Mouse (Mus musculus): Measurements from ENCODE around the gene Lyl1.

Gene Lyl1

DNA sequence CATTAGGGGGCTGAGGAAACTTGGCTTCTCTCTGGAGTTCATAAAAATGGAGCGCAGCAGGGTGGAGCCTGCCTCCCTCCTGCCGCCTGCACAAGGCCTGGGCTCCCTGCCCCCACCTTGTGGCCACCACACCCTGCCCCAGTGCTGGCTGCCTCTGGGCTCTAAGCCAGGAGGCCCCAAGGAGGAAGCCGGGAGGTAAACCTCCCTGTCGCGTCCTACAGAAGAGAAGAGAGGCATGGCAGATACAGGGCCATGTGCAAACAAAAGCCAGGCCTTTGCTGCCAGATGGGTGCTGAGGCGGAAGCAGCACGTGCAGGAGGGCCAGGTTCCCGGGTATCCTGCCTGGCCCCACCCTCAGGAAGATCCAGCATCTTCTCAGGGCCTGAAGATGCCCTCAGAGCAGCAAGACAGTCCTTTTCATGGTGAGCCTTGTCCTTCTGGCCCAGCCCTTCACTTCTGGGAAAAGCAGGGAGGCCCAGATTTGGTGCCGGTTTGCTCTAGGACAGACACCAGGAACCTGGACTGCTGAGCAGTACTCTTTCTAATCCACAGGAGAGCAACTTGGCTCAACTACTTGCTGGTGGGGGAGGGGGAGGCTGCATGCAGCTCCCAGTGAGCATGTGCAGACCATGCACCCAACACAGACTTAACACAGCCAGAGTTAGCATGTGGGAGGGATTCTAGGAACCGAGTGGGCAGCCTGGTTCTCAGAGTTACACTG is 21.8 kb downstream of the Lyl1 start, which contains the start of gene G430095P16Rik:
TSS of gene G430095P16Rik (plus strand) at position 158 of the 721 bp plus-strand sequence.
- peak; percentile 78 for DNase-seq

DNA sequence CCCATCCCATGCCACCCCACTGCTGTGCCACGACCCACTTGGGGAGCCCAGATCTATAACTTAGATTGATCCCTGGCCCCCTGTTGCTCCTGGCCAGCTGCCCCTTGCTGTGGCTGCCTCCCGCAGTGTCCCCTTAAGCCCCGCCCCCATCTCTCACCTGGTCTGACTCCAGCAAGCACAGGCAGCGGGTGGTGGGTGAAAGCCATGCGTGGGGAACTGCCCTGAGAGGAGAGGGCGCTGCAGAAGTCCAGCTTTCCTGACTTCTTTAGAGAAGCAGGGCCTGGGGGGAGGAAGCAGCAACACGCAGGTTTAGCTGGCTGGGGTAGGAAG is 22.3 kb downstream of the Lyl1 start:
- DNase-seq = no peak

DNA sequence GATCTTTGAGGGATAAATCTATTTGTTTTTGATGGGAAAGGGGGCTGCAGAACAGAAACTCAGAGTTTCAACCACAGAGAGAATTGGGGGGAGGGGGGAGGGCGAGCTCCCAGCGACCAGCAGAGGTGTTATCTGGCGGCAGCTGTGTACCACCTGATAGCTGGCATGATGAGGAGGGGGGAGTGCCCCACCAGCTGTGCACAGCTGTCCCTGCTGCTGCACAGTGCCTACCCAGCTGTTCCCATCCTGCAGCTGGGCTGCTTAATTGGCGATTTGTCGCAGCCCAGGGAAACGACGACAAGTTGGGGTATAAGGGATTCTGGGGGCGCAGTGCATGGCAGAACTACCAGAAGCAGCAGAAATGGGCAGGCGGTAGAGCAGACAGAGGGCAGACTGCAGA is 23.4 kb downstream of the Lyl1 start:
- no peak for DNase-seq

DNA sequence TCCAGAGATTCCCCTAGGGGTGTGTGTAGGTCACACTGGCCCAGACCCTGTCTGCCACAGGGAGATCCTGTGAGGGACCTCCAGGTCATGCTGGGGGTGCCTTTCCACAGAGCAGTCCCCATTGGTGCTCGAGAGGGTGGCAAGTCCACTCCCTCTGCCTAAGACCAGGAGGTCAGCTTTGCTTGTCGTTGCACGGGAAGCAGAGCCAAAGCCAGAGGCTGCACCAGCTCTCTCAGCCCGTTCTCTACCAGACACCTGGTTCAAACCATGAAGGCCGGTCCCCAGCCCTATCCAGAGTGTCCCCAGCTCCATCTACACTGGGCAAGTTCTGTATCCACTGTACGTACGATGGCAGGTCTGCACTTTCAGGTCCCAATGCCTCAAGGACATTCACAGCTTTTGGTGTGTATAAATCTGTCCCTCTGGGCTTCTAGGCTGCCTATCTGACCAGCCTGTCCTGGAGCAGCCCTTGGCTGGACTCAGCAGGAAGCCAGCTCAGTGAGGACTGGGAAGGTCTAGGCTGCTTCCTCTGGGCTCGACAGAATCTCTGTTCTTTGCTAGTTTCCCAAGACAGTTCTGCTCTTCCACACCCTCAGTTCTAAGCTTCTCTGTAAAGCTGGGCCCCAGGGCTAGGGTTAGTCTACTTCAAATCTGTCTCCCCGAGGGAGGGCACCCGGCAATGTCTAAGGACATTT is 24.1 kb downstream of the Lyl1 start:
- DNase-seq = no peak

DNA sequence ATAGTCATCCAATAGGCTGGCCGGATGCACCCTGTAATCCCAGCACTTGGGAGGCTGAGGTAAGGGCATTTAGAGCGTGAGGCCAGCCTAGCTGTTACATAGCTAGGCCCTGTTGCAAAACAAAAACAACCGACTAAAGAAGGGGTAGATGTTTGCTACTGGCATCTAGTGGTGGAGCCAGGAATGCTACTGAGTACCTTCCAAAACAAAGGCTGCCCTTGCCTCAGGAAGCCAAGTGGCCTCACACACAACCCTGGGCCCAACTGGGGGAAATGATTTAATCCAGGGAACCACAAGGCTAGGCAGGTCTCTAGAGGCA is 24.6 kb downstream of the Lyl1 start:
- no peak for DNase-seq

DNA sequence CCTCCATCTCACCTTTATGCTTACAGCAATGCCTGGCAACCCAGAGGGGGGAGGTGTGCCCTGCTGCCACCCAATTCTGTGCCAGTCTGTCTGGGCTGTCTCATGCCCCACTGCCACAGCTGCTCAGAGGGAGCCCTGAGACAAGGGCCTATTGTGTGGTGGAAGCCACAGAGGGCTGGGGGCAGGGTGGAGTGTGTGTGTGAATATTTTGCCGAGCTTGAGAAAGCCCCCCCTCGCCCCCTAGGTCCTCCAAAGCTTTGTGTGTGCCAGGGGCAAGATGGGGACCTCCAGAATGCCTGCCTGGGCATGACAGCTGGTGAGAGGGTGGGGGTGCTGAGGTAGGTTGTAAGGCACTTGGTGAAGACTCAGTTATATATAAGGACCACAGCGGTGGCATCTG is 27.2 kb downstream of the Lyl1 start:
- DNase-seq = no peak

DNA sequence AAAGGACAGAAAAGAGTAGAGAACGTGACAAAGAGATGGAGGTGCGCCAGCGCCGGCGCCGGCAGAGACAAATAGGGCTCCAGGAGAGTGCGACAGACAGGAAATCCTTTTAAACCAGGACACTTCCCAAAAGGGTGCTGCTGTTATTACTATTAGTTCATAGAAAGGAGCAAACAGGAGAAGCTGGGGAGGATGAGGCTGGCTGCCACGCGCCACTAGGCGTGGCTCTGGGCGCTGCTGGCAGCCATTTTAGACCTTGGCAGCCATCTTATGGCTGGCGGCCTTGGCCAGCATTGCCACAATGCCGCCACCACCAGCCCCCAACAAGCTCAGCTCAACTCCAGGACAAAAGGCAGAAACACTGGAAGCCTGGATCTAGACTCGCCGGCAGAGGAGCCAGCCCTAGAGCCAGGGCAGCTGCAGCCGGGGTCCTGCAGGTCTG is 28.7 kb downstream of the Lyl1 start:
- DNase-seq = peak; percentile 79

DNA sequence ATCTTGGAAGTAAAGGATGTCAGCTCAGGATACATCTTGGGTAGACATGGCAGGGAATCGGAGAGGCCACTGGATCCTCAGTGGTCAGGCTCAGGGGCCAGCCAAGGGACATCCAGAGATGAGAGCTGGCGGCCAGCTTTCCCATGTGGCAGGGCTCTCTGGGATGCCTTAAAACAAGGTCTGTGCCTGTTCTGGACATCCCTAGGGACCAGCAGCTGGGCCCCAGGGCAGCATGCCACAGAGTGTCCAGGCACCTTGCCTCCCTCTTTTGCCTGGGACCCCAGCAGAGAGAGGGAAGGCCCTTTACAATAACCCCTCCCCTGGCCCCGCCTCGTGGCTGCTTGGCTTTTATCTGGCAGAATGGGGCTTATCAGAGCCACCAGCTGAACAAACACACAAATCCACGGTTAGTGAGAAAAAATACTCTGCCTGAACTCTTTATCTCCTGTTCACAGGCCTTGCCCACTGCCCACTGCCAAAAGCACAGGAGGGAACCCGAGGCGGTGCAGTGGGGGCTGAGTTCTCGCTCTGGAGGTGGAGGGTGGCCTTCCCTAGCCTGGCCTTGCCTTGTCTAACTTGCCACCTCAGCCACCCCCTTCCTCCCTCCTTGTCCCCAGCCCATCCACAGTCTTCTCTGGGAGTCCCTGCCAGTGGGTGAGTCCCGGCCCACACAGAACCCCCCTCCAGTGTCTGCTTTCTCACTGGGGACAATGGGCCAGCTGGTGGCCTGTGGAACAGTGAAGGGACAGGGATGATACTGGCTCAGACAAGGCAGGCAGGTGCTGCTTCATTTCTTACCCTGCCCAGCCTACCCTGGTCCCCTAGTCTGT is 29.5 kb downstream of the Lyl1 start:
- DNase-seq = peak; percentile 70

DNA sequence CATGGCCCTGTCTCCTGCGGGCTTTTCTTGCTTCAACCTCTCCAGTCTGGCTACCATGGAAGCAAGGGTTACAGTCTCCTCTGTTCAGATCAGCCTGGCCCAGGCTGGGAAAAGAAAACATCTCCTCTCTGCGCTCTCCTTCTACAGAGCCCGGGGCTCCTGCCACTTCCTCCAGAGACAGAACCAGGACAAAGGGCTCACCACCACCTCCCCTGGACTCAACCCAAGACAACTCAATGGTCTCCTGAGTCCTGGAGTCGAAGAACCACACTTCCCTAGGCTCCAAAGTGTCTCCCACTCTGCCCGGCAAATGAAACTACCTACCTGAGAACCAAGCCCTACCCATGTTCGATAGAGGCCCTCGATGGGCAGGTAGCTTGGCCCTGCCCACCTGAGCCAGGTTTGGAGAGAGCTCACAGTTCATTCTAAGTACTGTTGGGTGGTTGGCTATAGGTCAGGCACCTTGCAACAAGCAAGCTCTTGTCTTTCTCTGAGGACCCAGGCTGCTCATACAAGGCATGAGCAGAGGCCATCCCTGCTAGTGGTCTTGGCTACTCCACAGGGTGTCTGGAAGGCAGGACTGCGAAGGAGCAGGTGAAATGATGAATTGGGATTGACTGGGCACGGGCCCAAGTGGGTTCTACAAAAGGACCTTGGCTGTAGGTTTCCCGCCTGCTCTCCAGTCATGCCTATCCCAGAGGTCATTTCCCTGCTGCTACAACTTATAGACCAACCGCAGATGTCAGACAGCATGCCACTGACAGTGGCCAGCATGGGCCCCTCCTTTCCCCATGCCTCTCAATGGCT is 30.3 kb downstream of the Lyl1 start:
- DNase-seq = peak; percentile 73

DNA sequence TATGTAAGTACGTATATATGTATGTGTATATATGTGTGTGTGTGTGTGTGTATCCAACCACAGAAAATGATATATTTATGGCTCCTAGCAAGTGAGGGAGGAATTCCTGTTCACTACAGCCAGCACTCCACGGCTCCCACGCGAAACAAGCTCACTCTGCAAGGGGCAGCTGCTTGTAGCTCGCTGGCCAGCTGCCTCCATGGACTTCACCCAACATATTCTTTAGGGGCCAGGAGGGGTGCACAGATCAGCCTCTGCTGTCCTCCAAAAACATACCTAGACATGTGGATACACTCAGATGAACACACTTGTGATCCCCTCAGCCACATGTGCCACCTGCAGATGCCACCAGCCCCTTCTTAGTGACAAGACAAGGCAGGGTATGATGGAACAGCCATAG is 31.3 kb downstream of the Lyl1 start:
- DNase-seq = no peak

DNA sequence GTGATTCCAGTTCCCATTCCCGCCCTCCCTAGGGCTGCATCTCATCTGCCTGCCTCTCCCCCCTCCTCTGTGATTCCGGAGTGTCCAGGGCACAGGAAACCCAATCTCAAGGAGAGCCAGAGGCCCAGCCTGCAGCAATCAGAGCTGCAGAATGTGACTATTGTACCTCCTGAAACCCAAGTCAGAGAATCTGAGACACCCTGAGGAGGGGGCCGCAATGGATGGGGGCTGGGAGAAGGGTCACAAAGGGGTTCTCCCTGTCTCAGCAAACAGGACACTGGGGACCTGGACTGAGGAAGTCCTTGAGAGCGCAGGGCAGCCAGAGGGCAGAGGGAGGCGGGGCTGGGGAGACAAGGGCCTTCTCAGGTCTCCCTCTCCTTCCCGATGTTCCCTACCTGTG is 31.7 kb downstream of the Lyl1 start:
- DNase-seq = no peak

DNA sequence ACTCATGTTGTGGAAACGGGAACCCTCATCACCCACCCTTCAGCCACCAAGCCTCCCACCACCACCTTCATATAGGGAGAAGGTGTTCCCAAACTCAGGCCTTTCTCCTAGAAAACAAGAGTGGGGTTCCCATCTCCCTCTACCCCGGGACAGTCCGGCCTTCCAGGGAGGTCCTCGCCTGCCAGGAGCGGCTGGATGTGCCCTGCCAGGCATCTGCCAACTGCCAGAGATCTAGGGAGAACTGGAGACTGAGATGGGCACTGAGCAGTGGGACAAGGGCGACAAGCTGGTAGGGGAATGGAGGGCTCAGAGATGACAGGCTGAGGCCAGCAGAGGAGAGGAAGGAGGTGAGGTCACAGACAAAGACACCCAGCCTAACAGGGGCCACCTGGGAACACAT is 32.7 kb downstream of the Lyl1 start:
- no peak for DNase-seq

DNA sequence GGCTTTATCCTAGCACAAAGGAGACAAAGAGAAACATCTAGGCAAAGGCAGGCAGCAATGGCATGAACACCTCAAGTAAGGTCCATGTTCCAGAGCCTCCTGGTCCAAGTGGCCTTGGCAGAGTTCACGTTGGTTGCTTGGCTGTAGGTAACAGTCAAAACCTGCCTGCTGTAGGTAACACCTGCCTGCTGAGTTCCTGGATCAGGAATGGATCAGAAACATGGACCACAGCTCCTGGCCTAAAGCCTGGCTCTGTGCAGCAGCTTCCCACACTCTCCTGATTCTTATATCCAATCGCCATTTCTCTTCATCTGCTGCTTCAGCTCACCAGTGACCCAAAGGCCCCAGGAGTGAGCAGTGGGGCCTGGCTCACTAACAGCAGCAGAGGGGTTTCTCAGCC is 33.4 kb downstream of the Lyl1 start:
- DNase-seq = no peak

DNA sequence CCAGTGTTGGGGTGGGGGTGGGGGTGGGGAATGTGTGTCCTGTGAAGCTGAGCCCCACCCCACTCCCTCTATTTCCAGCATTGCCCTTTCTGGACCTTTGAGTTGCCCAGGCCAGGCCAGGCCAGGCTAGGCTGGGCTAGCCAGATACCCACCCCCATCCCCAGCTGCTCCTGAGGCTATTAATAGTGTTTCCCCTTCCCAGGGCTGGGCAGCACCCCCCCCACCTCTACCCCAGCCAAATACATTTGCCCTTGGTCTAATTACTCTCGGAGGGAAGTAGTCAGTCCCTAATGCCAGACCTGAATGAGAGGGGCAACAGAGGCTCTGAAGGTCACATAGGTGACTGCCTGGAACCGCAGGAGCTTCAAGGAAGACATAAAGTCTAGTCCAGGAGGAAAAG is 34.3 kb downstream of the Lyl1 start:
- no peak for DNase-seq

DNA sequence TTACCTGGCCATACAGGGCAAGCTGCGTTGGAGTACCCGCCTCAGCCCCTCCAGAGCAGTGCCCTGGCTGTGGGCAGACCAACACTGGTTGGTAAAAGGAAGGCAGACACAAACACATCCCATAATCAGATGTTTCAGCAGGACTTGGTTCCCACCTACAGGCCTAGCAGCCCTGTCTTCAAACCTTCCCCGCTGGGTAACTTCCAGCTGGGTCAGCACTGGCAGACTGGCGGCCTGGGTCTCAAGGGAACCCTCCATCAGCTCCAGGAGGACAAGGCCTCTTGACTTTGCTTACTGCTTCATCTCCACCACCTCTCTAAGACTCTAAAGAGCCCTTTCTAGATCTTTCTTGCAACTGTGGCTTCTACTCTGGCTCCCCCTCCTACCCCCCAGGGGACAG is 35.3 kb downstream of the Lyl1 start:
- no peak for DNase-seq

DNA sequence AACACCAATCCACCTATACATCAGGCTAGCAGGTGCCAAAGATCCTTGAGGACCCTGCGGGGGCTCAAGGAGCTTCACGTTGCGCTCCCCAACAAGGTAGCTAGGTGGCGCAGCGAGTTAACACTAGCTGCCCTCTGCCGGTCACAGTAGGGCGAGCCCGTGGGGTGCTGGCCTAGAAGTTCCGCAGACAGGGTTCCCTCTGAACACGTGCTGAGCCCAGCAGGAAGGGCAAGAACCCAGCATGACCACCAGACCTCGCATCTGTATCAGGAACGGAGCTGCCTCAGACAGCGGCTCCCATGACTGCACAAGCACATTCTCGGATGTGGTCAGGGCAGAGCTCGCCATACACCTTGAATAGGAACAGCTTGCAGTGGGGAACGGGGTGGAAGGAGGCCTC is 36.4 kb downstream of the Lyl1 start:
- DNase-seq = peak; percentile 86

DNA sequence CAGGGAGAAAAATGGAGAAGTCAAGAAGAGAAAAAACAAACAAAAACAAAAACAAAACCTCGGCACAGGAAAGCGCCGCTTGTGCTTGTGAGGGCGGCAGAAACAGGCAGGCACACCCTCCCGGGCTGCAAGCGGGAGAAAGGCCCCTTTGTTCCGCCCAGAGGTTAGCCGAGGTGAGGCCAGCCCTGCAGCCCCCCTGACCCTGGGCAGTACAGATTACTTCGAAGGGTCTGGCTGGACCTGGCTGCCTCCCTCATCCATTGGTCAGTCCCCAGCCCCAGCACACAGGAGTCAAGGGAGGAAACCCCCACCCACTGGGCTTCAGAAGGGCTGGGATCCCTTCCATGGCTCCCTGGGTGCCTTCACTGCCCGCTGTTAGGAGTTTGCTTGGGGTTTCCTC is 37.0 kb downstream of the Lyl1 start:
- DNase-seq = no peak

DNA sequence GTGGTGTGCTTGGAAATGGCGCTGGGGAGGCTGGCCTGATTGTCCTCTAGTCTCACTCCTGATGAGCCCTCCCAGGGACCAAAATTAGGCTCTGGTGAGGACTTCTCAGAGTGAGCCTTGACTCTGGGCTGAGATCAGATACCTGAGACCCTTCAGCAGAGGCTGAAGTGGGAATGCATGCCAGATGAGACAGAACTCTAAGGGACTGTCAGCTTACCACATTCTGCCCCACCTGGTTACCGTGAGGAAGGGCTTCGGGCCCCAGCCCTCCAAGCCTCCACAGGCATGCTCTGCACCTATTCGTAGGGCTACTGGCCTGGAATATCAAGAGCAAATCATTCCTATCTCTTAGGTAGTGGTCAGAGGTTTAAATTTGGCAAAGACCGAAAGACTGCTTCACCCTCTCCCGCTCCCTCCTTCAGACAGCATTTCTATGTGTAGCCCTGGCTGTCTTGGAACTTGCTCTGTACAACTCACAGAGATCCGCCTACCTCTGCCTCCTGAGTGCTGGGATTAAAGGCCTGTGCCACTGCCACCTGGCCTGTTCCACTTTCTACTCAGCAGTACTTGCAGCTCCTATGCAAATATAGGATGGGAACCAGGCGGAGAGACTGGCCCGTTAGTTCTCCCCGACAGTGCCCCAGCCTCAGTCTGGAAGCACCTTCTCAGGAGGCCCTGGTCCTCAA is 37.6 kb downstream of the Lyl1 start:
- no peak for DNase-seq

DNA sequence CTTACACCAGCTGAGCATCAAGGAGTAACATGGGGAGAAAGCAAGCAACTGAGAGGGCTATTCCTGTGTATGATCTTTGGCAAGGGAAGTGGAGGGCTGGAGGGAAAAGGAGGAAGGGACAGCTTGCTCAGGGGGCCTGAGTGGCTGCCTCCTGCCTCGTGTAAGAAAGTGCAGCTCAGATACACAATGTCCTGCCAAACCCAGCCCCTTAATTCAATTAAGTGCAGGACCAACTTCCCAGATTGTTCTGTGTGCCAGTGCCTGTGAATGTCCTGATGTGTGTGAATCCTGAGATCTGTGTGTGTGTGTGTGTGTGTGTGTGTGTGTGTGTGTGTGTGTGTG is 38.1 kb downstream of the Lyl1 start:
- DNase-seq = no peak

DNA sequence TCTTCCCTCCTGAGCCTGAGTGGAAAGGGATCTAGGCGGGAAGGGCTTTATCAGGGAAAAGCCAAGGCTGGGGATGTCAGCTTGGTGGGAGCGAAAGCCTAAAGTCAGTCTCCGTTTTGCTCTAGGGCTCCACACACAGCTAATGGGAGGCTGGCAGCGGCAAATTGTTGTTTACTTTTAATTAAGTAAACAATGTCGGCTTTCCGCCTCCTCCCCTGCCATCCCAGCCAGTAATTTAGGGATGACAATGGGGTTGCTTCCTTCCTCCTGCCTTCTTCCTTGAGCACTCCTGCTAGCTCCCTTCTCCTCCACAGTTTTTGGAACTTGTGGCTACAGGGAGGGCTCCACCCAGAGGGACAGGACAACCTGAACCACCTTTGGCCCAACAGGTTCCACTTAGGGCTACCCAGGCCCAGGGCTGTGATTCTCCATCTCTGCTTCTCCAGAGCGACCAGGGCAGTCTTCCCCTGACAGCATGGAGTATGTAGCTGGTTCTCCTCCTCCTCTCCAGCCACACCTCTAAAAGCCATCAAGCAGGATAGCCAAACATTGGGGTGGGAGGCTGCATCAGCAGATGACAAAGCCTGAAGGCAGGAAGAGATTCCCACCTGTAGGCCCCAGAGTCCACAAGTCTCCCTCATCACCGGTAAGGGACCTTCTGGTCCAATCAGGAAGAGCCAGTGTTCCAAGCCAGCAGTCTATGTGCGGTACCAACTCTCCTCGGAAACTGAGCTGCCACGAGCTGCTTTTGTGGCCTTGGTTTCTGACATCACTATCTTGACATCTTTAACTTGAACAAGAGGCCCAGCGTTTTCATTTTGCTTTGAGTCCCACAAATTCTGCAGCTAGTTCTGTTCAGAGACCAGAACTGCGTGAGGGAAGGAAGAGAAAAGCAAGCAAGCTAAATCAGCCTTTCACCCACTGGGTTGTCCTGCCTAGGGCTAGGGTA is 39.9 kb downstream of the Lyl1 start:
- no peak for DNase-seq

Measured in cerebellum, adult 9-11 months (tissue).